19 mouse cellular contexts compared by ENCODE assay signal in the genomic region with DNA sequence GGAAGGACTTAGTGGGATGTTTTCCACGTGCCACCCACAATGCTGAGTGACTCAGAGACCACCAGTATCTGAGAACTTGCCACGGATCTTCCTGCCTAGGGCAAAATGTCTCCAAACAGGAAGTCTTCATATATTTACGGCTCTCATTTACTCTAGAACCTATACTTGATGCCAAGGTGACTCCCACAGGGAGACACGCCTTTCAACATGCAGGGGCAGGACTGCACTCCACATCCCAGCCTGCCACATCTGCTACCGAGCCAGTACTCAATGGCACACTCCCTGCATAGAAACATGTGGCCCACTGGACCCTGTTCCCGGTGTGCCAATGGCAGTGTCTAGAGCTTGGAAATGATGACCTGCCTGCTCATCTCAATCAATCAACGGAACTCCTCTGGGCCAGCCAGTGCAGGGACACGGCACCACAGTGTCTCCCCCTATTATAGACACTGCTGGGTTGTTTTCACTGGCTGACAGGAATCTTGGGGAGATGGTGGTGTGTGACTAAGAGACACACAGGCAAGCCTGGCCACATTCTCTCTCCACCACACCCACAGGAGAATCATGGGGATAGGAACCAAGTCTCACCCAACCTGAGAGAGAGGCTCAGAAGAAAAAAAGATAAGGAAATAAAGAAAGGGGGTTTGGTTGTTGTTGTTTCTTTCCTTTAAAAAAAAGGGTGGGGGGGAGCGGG. TPM values are rescaled to one million over a fixed set of nuclear protein-coding genes. Genes with fewer than 3 reads are reported as not detected.
DNase-seq lines count a peak whose midpoint lies in the region; ATAC-seq and TF ChIP-seq lines count a peak whose summit lies in the region.
"Had no signal": no experiment of that assay in that cellular context is flagged by ENCODE, and none has a peak within 500 bp of the region (broad histone marks: within the 10 kb centered on the region; RNA-seq: fewer than 3 reads in every experiment).

No protein-coding gene starts in this region.

- peak overlapping the region; percentile 15; the same call in 1 of the 2 replicates for H3K27ac ChIP-seq in left cerebral cortex, adult 2 months
- H3K27ac ChIP-seq: hindbrain, embryonic 13.5 days; liver, embryonic 15.5 days; midbrain, embryonic 12.5 days had no signal

- no peak for TF ChIP-seq CTCF in left cerebral cortex, adult 2 months (IDR thresholded peaks at IDR 0.05)

- intact Hi-C loops in left cerebral cortex, adult 2 months (cut with DNase I): no loop called here
- intact Hi-C loops in left cerebral cortex, postnatal 4 days (cut with DNase I): no loop called here

- no peak for DNase-seq in left cerebral cortex, adult 2 months (ENCODE audit: extremely low spot score in 1 of 2, low spot score in 2 of 2)
- DNase-seq in left cerebral cortex, postnatal 4 days: no peak
- DNase-seq in 3134 (ENCODE audit: extremely low read depth, insufficient read length, low spot score): peak; percentile 69
- DNase-seq in CD4-positive helper T cell, adult 2 months (ENCODE audit: low read depth, low spot score): peak; percentile 68
- DNase-seq in ovary, adult 18-20 months (ENCODE audit: low spot score): no peak
- DNase-seq in gastrocnemius, postnatal 25 days: no peak
- DNase-seq: adrenal gland, adult 2 months; cerebellum, adult 11-12 months; gastrocnemius, postnatal 14 days; heart, postnatal 10 days; kidney, adult 11 months; layer of hippocampus, postnatal 36 days; thymus, postnatal 36 days had no signal

- ATAC-seq in inflammation-experienced regulatory T-cells, adult 6 months: peak; percentile 55

- H3K4me3 ChIP-seq in left cerebral cortex, adult 2 months: no peak overlapping the region
- H3K4me3 ChIP-seq: erythroblast, embryonic 14.5 days; hindbrain, embryonic 13.5 days; liver, embryonic 15.5 days; midbrain, embryonic 12.5 days had no signal

RNA-seq across cellular contexts. Expression of a gene that starts 17.9 kb away (rescaled TPM):
- 10 to 100 TPM; 70.5 to 75.4 TPM for total RNA-seq in left cerebral cortex, adult 2 months (2021)
- total RNA-seq in left cerebral cortex, postnatal 4 days (2021): 10 to 100 TPM; 53.2 to 57.1 TPM
- polyA plus RNA-seq in inflammation-experienced regulatory T-cells, adult 6 months (2017; shearing (Covaris generic)): 10 to 100 TPM; 40.4 to 44.2 (median 42.3) TPM
- total RNA-seq in gastrocnemius, postnatal 25 days (2021): 10 to 100 TPM; 65.8 to 75.9 TPM

RNA-seq across cellular contexts. Expression of a gene that starts 18.3 kb away (rescaled TPM):
- total RNA-seq in left cerebral cortex, adult 2 months (2021): 1 to 10 TPM; 1.4 to 1.5 TPM
- under 1 TPM; 0.66 to 0.85 TPM for total RNA-seq in left cerebral cortex, postnatal 4 days (2021)
- not detected for polyA plus RNA-seq in inflammation-experienced regulatory T-cells, adult 6 months (2017; shearing (Covaris generic))
- under 1 TPM; 0.05 to 0.13 TPM for total RNA-seq in gastrocnemius, postnatal 25 days (2021)

RNA-seq across cellular contexts. Expression of a gene that starts 24.6 kb away (rescaled TPM):
- not detected for total RNA-seq in left cerebral cortex, adult 2 months (2021)
- total RNA-seq in left cerebral cortex, postnatal 4 days (2021): under 1 TPM; 0.18 to 0.20 TPM
- not detected for polyA plus RNA-seq in inflammation-experienced regulatory T-cells, adult 6 months (2017; shearing (Covaris generic))
- under 1 TPM in 1 of 2 experiments, not detected in 1; 0.31 TPM for total RNA-seq in gastrocnemius, postnatal 25 days (2021)
- total RNA-seq: common myeloid progenitor, adult 5-6 weeks; heart, postnatal 10 days; layer of hippocampus, postnatal 36 days had no signal
- polyA plus RNA-seq: erythroblast, embryonic 14.5 days; liver, embryonic 15.5 days had no signal

RNA-seq across cellular contexts. Expression of a gene that starts 50.9 kb away (rescaled TPM):
- 10 to 100 TPM; 89.8 to 98.5 TPM for total RNA-seq in left cerebral cortex, adult 2 months (2021)
- total RNA-seq in left cerebral cortex, postnatal 4 days (2021): 100 to 1,000 TPM; 112 to 117 TPM
- polyA plus RNA-seq in inflammation-experienced regulatory T-cells, adult 6 months (2017; shearing (Covaris generic)): 10 to 100 TPM; 70.3 to 96.0 (median 70.6) TPM
- 10 to 100 TPM; 66.5 to 69.1 TPM for total RNA-seq in gastrocnemius, postnatal 25 days (2021)

RNA-seq across cellular contexts. Expression of a gene that starts 57.3 kb away (rescaled TPM):
- 100 to 1,000 TPM; 112 to 119 TPM for total RNA-seq in left cerebral cortex, adult 2 months (2021)
- total RNA-seq in left cerebral cortex, postnatal 4 days (2021): 10 to 100 TPM; 96.3 to 98.3 TPM
- polyA plus RNA-seq in inflammation-experienced regulatory T-cells, adult 6 months (2017; shearing (Covaris generic)): 10 to 100 TPM; 10.3 to 14.2 (median 13.6) TPM
- 10 to 100 TPM; 56.1 to 73.6 TPM for total RNA-seq in gastrocnemius, postnatal 25 days (2021)

Comparison
In these comparisons a context has a peak if more than half of its experiments do, and no peak if none do; other contexts are left out.
1. DNase-seq: peak in 3134 (single experiment) and CD4-positive helper T cell, adult 2 months (single experiment); none in left cerebral cortex, adult 2 months (0 of 2), left cerebral cortex, postnatal 4 days (single experiment), ovary, adult 18-20 months (single experiment) and gastrocnemius, postnatal 25 days (single experiment).